Mouse (Mus musculus) heart, postnatal 4 days (tissue): ENCODE measurements around the gene Sfrp5. TPM values are rescaled to one million over a fixed set of nuclear protein-coding genes. Genes with fewer than 3 reads are reported as not detected.

Experiments
- DNase-seq: peaks from one replicate; pipeline ENCODE4 v3.0.0; 2021
- total RNA-seq, 2 experiments: library from RNA; stranded (reverse); gene quantifications; 2 replicates each; pipeline ENCODE4 v1.2.3; 2021

Sfrp5 gene
- total RNA-seq, 2 experiments from 2014 or later: 0.54 to 1.3 TPM

DNA sequence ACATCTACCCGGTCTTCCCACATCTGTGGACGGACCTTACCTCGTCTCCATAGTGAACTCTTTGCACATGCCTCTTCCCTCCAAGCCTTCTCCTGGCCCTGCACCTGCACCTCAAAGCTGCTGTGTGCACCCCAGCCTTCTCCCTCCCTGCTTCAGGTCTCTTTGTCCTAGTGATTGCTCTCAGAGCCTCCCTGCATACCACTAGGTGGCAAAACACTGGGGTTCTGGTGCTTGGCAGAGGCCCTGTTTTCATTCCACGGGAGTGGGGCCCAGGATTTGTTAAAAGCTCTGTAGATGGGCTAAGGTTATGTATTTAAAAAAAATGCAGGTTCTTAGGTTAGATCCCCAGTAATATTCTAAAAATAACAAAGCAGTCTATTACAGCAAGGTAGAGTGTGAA, 5.0 kb downstream of the Sfrp5 start:
- no peak for DNase-seq

DNA sequence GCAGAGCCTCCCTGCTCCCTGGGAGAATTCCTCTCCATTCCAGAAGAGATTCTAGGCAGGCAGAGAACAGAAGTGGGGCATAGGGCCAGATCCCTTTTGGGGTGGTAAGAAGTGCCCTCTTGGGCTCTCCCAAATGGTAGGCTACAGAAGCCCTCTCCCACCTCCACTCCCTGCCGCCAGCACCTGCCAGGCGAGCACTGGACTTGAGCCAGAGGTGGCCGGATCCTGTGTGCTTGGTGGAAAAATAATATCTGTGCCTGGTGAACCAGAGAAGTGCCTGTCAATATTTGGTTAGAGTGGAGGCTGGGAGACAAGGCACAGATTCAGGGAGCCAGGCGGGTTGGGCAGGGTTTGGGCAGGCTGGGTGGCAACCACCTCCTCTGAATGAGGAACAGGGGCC, 5.7 kb downstream of the Sfrp5 start:
- no peak for DNase-seq

DNA sequence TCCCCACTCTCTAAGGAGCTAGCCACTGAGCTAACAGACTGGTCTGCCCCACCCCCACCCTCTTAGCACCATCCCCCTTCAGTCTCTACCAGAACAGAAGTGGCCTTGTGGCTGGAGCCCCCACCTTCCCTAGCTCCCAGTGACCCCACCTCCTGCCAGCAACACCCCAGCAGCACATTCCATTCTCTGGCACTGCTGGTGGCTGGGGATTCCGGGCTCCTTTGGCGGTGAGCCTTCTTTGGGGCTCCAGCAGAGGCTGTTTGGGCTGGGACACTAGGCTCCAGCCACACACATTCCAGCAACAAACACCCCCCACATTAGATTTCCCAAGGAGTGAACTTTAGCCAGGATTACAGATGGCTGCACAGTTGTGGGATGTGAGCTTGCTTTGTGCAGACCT, 8.7 kb downstream of the Sfrp5 start:
- DNase-seq: peak; percentile 25

DNA sequence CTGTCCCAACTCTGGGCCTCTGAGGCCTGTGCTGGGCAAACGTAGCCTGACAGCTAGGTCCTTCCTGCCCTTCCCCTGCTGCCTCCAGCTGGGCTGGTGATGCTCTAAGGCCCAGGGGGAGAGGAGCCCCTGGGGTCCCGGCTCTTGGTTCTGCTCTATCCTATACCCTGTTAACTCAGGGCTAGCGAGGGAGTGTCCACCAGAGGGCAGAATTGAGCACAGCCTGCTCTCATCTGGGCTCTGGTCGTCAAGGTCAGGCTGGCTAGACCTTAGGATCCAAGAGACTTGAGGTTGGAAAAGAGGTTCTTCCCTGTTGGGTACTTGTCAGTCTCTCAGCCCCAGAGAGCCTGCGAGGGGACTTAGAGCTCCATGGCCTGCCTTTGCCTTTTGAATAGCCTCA, 11.6 kb downstream of the Sfrp5 start:
- DNase-seq: peak; percentile 77

DNA sequence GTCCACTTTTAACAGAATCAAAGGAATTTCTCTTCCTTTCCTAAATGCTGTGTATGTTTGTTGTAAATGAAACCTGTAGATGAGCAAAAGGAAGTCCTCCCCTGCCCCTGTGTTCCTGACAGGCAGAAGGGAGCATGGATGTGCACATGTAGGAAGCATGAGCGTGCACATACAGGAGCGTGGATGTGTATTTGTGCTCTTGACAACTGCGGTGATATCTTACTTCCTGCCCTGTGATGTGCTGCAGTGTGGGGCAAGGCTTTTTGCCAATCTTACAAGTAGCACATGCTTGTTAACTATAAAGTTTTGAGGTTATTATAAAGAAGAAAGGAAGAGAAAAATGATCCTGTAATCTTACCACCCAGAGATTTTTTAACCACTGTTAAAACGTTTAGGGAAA, 12.3 kb downstream of the Sfrp5 start:
- no peak for DNase-seq

DNA sequence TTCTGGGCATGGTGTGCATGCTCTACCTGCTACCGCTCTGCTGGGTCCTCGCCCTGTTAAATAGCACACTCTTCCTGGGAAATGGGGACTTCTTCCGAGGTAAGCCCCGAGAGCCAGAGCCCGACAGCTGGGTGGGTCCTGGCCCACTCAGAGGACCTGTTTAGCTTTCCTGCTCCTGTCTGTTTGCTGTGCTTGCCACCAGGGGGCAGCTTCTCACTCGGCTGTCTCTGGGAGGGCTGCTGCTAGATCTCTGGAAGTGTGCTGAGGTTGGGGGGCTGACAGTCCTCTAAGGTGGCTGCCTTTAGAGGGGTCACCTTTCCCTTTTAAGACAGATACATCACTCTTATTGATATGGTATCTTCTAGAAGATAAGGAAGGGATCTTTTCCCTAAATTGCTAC, 19.4 kb downstream of the Sfrp5 start:
- peak; percentile 32 for DNase-seq

DNA sequence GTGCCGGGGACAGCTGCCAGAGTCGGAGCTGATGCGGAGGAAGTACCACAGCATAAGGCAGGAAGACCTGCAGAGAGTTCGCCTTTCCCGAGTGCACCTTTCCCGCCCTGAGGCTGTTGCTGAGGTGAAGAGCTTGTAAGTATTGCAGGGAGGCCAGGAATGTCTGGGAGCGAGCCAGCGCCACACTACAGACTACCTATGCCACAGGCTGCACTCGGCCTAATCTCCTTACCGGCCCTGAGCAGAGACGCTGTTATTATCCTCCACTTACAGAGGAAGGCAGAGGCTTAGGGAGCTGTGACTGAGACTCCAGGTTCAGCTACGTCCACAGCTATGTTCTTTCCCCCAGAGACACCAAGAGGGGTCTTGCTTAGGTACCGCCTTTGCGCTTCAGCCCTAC, 22.7 kb downstream of the Sfrp5 start:
- DNase-seq: no peak

DNA sequence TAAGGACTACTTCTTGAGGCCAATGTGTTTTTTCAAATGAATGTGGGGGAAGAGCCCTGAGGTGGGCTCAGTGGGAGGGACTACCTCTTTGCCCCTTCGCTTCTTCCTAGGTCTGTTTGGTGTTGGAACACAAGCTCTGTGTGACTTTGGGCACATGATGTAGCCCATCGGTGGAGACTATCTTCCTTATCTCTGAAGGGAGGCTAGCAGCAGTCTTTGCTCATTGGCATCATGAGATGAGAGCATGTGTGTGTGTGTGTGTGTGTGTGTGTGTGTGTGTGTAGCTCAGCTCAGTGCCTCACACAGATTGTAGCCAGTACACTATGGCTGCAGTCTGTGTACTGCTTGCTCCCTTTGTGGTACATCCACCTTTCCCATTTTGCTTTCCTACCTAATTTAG, 24.6 kb downstream of the Sfrp5 start:
- DNase-seq: no peak

DNA sequence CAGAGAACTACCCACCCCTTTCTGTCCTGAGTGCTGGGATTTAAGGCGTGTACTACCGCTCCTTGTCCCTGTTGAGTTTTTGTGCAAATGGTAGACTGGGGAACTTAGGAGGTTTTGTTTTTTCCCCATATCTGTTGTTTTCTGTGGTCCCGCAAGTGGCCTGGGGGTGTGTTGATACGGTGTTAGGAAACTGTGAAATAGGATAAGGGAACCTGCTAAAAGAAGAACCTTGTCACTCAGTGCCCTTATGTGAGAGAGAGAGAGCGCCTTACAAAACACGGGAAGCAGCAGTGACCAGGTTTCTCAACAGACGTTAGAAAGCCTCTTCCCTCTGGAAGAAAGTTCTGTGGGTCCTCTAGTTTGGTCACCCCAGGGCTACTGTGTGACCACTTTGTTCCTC, 25.2 kb downstream of the Sfrp5 start:
- no peak for DNase-seq

DNA sequence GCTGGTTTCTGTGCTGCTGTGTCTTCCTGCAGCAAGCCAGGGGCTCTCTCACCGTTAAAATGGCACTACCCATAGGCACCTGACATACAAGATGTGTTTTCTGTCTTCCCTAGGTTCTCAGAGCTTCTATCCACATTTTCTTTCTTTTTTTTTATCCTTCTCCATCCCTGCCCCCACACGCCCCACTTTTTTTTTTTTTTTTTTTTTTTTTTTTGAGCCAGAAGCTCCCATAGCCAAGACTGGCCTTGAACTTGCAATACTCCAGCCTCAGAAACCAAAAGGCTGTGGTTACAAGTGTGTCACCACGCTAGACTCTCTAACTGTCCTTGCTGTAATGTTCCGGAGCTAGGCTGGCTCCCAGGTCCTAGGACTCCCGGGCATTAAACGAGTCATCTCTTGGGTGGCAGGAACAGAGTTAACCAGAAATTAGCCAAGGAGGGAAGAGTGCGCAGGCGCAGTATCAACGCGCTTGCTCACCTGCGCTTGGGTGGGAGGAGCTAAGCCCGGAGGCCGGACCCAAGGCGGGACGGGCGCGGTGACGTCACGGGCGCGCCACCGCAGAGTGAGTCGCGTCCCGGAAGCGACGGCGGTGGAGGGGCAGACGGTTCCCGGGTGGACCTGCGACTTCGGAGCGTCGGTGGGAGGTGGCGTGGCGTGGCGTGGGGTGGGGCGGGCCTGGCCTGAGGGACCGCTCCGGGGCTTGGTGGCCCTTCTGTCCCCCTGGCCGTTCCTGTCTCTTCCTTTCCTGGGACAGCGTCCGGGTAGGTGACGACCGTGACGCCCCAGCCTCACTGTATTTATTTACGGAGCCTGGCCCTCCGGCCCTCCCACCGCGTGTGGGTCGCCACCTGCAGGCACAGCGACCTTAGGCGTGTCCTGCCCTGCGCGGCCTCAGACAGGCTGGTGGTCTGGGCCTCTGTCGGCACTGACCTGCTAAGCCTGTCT, 31.8 kb downstream of the Sfrp5 start:
- peak; percentile 92 for DNase-seq

DNA sequence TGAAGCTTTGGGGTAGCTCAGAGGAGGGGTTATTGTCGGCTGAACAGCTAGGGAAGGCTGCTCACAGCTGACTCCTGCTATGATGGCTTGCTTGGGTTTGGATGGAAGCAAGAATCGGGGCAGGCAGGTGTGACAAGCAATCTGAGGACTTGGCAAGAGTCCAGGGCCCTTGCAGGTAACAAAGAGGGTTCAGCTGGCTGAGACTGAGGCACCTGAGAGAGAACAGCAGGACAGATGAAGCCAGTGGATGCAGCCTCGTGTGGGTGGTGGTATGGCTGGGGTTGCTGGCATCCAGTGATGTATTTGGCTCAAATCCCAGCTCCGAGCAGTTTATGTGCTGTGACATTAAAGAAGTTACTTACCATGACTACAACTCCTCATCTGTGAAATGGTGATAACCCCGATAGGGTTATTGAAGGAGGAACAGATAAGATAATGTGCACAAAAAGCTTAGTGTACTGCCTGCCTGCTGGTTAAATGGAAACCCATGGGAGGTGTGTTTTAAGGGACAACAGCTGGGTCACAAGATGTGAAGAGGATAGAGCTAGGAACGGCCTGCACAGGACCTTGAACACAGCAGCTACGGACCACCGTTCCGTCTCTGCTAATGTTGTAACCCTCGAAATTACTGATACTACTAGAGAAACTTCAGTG, 32.6 kb downstream of the Sfrp5 start:
- DNase-seq: no peak

DNA sequence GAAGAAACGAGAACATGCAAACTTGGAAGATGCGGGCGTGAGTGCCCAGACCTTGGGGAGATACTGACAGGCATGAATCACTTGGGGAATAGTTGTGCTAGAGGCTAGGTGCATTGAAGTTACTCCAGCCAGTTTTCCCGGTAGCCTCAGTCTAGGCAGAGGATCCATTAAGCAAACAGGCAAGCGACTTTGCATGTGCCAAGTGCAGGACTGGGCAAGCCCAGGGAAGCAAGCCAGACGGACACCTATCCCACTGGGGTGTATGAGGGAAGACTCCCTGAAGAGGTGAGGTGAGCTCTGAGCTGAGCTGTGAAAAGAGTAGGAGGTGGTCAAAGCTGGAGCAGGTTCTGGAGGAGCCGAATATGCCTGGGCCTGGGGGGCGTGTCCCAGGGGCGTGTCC, 34.6 kb downstream of the Sfrp5 start:
- DNase-seq: no peak

DNA sequence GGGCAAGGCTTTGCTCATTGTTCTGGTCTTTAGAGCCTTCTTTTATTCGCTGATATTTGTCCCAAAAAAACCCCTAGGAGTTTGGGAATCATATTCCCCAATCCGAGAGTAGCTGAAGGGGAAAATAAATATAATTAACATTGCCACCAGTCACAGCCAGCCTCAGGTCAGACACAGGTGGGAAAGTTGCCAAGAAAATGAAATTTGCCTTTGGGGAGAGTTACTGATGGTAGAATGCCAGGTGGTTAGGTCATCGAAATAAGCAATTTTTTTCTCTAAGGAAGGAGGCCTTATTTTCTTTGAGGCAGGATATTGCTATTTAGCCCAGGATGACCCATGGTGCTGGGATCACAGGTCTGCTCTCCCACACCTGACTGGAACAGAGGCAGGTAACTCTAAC, 35.3 kb downstream of the Sfrp5 start:
- no peak for DNase-seq

DNA sequence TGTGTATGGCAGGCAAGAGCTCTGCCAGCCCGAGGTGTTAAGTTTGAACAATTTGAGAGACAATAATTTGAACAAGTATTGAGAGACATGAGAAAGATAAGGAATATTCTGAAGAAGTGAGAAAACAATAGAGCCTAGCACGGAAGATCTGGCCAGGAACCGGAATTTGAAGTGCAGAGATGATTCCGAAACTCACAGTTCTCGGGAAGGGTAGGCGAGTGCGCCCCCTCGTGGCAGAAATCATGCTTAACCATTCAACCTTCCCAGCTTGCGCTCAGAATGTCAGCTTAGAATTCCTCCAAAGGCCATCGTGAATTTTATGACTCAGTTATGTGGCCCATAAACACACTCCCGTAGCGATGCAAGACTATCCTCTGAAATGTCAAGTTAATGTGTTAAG, 35.9 kb downstream of the Sfrp5 start:
- peak; percentile 94 for DNase-seq

DNA sequence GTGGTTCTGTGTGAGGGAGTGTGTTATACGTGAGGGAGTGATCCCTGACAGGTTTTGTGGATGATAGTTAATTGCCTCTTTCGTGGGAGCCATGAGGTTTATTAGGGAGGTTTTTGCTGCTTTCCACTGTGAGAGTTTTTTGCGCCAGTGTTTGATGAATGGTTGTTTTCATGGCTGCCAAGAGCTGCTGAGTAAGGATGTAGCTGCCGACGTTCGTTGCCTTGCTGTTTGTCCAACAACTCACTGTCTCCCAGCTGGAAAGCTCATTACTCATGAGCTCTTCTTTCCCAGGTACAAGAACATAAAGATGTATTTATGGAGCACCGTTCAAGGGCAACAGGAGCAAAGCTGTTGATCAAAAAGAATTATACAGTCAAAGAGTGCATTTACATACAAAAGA, 37.9 kb downstream of the Sfrp5 start:
- DNase-seq: no peak

DNA sequence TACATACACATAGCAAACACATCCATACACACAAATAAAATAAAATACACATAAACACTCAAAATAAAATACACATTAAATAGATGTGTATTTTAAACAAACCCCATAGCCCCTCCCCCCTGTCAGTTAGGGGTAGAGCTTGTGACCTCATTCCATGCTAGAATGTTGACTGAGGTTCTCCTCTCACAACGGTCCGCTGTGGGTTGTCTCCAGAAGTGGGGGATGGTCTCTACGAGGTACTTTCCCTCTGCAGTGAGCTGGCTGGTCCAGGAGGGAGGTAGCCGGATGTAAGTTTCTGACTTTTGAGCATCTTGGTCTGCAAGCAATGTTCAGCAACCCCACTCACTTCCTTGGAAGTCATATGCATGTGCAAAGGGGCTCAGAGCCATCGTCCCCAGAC, 38.3 kb downstream of the Sfrp5 start, which contains the start of gene Zfyve27:
TSS of gene Zfyve27 (plus strand) at position 188 of the 400 bp plus-strand sequence.
- no peak for DNase-seq

DNA sequence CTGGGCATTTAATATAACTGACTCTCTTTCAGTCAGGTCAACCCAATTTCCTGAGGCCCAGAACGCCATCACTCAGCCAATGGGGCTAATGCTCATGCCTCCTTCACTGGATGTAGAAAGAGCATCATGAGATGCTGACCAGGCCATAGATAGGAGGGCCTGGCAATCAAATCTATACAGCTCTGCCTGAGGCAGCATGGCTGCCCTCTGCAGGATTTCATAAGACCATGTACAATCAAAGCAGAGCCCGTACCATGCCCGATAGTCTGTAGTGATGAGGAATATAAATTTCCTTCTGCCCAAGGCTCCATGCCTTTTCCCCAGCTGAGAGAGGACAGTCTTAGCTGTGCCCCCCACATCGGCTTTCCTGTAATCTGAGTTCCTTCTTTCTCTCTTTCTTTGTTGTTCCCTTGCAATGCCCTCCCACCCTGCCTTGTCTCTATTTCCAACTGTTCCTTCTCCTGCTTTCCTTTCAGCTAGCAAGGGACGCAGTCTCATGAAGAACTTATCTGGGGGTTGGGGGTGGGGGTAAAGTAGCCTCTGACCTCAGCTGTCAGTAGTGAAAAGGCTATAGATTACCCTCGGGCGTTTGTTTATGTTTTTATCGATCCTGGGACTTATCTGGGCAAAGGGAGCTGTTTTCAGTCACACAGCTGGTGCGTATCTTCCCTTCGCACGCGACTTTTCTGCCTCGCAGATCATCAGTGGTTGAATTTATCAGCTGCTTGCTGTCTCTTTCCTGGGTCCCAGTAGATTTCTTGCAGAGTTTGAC, 43.6 kb downstream of the Sfrp5 start:
- no peak for DNase-seq

DNA sequence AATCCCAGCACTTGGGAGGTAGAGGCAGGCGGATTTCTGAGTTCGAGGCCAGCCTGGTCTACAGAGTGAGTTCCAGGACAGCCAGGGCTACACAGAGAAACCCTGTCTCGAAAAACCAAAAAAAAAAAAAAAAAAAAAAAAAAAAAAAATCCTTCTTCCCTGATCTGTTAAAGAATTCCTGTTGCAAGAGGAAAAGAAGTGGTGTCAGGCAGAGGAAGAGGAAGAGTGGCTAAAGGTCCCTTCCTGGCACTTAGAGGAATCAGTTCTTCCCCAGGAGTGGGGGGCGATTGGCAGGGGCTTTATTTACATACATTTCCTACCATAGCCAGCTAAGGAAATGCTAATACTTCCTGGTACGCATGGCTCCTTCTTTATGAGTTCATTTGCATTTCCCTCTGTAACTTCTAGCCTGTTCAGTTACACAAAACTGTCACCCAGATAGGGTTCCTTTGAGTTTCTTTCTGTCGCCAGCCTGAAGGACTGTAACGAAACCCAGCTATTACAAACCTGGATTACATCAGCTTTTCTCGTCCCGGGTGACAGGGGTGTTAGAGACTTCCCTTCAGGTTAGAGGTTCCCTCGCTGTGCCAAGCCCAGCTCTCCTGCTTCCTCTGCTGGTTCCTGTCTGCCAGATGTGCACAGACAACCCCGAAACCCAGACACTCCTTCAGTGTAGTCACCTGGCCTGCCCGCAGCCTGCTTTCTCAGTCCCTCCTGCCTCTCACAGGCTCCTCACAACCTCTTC, 44.4 kb downstream of the Sfrp5 start:
- DNase-seq: no peak

DNA sequence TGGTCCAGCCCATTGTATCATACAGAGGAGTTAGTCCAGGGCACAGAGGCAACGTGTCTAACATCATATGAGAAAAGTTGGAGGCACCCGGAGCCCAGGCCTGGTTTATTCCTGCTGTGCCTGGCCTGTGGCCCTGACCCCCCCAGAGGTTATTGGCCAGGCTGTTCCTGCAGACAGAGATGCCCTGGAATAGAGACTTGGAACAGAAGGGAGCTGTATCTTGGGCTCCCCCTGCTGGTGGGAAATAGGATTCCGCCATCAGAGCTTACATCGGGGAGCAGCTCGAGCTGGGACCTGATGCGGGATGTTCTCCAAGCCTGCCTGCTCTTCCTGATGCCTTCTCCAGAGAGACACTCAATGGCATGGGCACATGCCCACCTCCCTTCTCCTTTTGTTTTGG, 50.1 kb downstream of the Sfrp5 start:
- DNase-seq: peak; percentile 92

DNA sequence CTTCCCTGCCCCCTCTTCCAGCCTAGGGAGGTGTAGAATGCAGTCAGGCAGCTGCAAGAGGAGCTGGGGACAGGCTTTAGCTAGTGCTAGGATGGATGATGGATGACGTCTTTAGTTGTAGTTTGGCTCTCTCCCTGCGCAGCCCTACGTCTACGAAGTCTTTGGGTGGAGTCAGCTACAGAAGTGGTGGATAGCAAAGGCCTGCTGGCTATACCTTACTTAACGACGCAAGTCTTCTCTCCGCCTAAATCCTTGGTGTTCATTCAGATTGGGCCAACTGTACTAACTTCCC, 53.5 kb downstream of the Sfrp5 start:
- no peak for DNase-seq
